Mouse (Mus musculus): ENCODE data around the gene Aff3.
"Not testable (repeated sequence)": the region's sequence is repeated elsewhere in the genome, so short reads cannot be mapped to it uniquely, and the experiment has no call there.

Aff3 gene

DNA sequence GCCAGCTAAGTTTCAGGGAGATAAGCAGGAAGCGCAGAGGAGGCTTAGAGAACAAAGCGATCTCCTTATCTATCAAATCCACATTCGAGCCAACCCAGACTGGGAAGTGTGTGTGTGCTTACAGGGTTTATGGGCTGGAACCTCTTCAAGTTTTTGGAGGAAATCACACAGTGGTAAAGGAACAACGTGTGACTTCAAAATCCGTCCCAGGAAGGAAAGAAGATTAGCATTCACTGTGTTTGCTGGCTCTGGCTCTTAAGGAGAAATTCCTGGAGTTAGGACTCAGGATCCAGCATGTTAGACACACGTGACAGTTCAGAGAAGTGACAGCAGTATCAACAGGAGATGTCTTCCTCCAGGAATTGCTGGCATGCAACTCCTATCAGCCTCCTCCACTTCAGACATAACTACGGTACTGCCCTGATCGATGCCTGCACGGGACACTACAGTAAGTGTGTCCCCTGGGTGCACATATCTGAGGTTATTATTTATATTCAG lies 186.5 kb downstream of the Aff3 start:
- DNase-seq = no peak

DNA sequence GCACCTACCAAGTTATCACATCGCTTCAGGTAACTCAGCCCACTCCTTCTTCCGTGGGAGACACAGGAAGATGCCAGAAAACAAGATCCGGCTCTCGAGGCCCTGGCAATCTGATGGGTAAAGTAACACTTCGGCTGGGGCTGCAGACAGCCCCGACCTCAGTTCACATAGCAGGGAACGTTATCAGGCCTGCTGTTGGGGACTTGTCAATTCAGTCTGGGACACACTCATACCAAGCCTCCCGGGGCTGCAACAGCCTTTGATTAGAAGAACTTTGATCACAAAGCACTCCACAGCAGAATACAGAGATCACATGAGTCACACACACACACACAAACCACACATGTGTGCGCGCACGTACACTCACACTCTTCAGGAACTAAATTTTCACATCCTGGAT lies 193.9 kb downstream of the Aff3 start:
- no peak for DNase-seq

DNA sequence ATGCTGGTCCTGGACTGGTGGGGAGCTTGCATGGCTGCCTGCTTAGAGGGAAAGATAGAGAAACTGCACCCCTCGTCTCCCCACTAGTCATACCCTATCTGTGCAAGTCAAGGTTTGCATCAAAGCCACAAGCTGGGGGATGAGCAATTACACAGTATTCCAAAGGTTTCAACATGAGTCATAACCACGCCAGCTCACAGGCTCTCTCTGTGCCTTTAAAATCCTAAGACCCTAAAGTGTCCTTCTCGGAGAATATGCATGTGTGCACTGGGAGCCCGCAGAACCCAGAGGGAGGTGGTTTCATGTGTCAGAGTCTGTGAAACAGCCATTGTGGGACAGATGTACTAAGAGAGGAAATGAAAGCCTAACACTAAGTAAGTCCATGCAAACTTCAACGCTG lies 194.6 kb downstream of the Aff3 start:
- DNase-seq = no peak

DNA sequence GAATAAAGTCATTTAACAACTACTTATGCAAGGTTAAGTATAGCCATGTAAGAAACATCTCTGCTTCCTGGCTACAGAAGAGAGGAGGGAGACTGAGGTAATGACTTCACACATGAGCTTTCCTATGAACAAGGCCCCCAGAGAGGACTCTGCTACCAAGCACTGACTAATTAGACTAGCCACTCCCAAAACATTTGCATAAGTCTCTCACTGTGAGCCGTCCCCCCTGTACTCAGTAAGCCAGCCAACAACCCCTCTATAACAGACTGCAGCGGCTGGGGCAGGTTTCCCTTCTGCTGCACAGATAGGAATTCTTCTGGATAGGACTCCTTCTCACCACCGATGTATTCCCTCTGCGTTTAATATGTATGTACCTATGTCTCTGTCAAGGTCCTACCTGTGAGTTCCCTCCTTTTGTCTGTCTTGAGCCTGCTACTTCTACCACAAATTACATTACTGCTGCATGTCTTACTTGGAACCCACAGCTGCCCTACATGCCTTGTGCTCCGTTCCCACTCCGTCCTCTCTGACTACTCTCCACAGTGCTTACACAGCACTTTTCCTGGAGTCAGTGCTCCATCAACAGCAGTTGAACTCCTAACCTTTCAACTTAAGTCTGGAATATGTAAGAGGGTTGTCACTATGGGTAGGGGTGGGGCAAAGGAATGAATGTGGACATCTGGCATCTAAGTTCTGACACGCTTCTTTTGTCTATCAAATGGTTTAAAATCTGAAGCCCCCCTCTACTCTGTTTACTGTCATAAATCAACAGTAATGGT lies 197.3 kb downstream of the Aff3 start:
- DNase-seq = no peak

DNA sequence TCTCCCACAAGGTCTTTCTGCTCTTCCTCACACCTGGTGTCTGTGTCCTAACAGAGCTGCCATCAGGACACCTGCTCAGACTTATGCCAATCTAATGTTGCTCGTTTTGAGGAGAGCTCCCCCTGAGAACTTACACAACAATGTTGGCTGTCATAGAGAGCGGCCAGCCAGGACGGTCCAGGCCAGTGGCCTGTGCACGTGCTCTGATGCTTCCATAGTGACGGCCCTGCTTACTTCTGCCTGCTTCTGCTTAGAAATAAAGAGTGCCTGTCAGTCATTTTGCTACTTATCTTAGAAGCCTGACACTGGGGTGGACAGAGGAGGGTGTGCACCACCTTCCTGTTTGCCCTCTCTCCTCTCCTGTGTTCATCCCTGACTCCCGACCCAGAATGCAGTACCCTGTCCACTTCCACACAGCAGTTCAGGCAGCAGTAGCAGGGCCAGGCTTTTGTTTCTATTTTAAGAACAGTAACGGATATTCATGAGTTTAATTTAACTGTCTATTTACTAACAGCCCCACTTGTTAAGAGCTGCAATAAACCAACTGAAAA lies 208.0 kb downstream of the Aff3 start:
- DNase-seq = no peak

DNA sequence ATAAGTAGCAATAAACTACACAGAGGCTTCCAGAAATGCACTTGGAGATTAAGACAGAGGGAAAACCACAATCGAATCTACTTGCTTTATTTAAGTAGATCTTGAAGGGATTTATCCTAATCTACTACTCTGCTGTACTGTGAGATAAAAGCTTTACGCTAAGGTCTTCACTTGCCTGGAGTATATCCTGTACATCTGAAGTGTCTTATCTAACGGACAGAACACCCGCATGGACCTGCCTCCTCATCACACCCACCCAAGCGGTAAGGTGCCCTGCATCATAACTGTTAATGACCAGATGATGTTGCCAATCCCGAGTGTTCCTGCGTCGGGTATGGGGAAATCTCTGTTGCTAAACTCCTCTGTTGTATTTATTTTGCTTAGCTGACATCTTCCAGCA lies 209.8 kb downstream of the Aff3 start:
- DNase-seq = no peak

DNA sequence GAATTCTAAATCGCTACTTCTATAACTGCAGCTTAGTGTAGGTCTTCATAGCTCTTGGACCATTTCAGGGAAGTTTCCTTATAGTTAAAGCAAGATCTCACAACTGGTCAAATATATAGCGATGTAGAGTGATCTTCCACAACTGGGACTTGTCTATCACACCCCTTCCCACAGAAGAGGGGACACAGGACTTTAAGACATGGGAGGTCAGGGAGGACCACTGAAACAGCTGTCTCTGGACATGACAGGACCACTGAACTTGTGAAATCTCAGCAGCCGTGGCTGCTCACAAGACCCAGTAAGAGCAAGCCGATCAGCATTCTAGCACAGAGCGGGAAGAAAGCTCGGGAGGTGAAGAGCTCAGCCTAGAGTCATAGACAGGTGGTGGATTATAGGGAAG lies 213.4 kb downstream of the Aff3 start:
- DNase-seq = no peak

DNA sequence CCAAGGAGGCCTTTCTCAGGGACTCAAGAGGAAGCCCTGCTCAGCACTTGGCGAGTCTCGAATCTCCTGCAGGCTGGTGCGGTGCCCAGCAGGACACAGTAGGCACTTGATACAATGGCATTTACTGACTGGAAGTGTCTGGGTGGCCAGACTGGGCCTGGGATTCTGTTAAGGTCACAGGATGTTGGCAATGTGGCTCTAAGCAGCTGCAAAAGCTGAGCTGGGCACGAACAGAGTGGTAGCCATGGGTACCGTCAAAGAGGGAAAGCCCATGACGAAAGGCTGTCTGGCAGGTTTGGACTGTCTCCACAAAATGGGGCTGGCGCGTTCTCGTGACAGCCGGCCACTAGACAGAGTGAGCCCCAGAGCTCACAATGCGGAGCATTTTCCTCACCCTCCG lies 214.1 kb downstream of the Aff3 start:
- DNase-seq = no peak

DNA sequence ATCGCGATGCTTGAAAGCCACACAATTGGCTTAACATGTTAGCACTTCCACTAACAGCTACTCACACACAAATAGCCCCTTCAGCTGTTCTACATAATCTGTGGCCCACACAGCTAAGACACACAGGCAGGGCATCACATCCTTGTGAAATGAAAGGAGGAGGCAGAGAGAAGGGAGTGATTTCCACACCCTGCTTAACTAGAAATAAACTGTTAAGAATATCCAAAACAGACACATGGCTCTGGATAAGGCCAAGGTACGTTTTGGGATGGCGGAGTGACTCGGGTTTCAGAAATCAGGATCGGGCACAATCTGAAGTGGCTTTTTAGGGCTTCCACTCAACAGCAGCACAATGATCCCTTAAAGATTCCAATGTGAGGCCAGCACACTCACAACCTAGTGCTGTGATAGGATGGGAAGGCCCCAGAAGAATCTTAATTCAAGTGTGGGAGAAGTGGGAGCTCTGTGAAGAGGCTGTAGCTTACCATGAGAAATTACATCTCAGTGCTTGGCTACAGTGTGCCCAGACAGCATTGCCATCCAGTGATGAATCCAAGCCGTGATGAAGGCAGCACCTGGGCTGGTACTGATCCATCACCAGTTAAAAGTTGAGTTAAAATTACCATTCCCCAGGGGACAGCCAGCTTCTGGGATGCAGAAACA lies 214.8 kb downstream of the Aff3 start:
- no peak for DNase-seq

DNA sequence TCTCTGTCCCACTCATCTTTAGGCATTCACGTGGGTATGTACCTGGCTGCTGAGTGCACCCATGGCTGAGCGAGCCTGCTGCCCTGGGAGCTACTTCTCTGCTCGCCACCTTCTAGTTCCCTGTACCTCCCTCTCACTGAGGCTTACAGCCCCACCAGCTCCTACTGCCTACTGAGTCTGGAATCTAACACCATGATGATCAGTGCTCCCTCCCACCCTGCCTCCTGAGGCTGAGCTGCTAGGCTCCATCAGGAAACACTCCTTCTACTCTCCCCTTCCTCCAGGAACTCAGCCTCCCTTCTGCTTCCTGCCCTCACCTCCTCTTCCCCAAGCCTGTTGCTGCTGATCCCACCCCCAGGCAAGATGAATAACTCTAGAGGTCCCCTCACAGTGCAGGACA lies 215.9 kb downstream of the Aff3 start:
- DNase-seq = no peak

DNA sequence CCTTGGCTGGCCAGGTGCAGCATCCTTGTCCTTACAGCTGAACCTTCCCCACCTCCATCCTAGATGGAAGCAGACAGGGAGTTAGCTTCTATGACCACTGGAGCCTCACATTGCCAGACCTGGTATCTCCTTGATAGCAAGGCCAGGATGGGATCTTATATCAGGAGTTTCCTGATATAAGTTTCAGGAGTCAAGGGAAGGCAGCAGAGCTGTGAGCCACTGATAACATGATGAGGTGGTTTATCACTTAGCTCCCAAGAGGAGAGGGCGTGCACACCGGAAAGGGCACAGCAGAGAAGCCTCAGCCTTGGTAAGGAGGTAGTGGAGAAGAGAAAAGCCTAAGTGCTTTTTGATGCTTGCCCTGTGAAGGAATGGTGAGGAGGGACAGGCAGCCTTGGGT lies 217.2 kb downstream of the Aff3 start:
- no peak for DNase-seq

DNA sequence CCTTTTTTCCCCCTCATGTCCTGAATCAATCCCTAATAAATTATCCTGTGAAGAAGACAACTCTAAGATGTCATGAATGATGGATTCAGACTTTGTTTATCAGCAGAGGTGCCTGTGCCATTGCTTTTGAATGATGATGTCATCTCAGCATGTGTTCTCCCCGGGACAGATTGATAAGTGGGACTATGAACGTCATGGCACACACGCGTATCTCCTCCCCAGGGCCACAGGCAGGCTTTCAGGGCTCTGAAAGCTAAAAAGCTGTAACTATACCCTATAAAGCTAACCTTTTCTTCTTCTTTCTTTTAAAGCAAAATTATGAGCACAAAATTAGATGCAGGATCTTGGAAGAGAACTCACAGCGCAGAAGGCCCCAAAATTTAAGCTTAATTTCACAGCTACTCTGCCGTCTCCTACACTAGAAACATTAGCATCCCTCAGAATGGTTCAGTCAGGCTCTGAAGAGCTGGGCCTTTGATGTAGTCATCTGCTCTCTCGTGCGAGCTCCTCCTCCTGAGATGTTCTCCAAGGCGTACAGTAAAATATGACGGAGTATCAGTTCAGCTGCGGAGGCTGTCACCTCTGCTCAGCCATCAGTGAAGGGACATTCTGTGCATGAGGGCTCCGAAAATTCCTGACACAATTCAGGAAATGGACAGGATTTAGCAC lies 218.5 kb downstream of the Aff3 start:
- DNase-seq = no peak

DNA sequence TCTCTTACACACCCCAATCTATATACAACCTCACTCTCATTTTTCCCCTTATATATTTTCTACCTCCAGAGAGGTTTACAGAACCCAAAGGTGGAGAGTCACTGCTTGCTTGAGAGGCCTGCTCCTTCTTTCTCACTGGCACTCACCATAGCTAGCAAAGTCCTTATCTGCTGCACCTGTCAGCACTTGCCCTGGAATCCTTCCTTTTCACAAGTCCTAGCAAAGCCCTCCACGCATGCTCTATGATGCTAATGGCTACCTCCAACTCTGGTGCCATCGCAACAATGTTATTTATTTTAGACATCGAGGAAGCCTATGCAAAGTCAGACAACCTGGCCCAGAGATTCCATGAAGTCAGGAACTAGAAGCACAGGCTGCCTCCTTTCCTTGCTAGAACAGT lies 221.9 kb downstream of the Aff3 start:
- no peak for DNase-seq

DNA sequence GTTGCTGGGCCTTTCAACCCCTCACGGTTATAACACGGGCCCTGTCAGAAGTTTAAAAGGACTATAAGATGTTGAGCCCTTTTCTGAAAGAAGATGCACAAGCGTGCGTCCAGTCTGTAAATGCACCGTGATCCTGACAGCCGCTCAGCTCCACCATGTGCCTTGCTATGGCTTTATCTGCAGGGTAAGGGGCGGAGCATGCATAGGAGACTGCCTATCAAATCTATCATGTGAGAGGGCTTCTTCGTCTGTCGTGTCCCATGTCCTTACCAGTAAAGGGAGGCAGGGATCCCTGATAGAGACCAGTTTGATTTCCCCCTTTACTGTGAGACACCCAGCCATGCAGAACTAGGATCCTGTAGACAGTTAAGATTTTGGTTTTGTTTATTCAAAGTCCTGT lies 222.3 kb downstream of the Aff3 start:
- no peak for DNase-seq

DNA sequence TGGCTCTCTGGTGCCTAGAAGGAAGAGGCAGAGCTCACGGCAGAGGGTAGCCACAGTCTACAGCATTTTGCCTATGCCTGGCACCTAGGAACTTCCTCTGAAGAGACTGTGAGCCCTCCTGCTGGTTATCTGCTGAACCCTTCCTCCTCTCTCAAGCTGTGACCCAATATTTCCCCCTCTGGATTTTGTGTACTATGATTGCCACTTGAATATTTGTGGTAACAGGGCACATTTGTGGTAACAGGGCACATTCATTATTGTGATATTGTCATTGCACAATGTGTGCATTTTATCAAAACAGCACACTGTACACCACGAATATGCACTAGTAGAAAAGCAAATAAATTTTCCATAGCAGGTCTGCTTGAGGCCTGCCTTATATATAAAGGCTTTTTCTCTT lies 223.0 kb downstream of the Aff3 start:
- no peak for DNase-seq

DNA sequence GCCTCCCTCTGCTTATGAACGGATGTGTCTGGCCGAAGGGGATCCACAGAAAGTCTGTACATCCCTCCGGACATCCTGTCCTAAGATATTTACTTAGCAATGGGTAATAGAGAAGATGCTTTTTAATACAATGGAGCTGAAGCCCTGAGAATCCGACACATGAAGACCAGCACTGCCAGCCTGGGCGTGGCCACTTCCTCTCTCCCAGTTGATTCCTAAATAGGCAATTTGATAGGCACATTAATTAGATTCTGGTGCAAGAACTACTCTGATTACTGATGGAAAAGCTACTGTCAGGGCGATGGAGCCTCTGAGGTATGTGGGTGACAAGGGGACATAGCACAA lies 224.3 kb downstream of the Aff3 start:
- no peak for DNase-seq

DNA sequence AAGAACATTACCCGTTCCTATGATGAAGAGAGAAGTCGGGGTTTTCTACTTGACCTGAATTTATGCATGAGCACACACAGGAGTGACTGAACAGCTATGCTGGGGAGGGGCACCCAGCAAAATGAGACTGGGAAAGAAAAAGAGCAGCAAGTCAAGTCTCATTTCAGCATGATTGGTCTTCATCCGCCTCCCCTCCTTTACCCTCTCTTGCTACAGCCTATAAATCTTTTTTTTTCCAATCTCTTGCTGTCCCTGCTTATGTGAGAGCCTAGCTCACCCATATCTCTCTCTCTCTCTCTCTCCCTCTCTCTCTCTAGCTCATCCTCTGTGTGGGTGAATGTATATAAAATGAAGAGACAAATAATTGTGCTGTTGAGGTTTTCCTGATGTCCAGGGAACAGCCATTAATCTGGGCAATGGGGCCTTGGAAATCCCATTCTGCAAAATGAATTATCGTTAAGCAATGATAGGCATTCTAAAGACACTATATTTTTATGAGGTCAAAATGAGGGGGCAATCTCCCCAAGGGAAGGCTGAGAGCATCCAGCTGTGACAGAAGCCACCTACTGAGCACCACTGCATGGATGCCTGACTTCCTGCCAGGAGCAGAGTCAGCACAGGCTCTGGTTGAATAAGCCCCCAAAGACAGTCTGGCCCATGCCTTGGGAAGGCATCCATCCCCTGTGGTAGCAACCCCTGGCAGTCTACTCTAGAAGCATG lies 224.8 kb downstream of the Aff3 start:
- no peak for DNase-seq

DNA sequence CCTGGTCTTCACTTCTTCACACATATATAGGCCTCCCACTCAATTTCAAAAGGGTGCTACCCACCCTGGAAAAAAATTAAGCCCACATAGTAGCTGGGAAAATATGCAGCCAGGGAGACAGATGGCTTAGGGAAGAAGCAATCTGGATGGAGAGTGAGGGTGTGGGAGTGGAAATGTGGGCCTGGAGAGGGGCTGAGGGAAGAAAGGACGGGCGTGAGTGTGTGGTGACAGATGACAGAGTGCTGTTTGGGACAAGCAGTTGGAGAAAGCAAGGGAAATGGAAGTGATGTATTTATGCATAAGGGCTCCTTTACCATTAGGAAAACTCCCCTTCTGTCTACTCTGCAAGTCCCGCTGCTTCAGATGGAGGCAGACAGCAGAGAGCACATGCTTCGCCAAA lies 226.3 kb downstream of the Aff3 start:
- no peak for DNase-seq

DNA sequence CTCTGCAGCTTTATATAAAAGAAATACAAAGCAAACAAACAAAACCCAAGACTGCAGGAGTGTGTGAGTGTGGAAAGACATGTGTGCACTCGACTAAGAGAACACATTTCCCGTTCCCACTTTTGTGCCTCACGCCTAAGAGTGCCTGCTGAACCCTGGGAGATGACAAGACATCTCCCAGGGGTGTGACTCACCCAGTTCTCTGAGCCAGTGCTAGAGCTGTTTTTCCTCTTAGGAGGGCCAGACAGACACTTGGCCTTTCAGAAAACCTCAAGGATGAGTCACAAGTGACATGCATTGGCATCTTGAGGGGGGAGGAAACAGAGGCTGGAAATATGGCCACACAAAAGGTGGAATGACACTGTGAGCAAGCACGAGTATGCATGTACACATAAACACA lies 227.1 kb downstream of the Aff3 start:
- DNase-seq = no peak

DNA sequence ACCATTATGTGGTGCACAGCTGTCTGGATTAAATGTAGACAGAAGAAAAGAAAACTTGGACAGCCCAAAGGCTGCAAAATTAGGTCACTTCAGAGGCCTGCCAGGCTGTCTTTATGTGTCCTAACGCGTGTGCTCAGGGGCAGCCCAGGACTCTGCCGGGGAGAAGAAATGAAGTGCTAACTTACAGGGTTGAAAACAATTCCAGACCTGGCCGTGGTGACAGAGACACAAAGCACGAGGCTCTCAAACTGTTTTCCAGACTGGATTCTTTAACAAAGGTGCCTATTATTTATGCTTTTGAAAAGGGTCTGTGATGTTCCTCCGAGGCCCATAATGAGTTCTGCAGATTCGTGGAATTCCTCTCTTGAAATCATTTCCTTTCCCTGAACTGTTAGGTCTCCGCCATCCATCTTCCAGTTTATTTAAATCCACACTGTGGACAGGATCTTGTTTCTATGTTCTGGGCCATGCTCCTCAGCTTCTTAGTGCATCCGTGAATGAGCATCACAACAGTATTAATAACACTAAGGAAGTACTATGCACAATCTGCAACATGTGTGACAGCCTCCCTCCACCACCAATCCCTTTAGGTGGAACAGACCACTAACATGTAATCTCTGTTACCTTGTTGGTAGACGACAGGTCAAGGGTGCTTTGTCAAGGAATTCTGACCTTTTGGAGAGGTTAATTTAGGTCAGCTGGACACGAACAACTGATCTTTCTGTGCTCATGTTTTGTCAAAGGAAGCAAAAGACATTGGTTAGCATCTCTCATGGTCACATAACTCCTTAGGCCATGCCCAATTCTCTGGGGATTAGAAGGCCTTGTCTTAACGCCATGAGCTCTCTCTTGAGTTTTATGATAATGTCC lies 228.0 kb downstream of the Aff3 start:
- DNase-seq = no peak

DNA sequence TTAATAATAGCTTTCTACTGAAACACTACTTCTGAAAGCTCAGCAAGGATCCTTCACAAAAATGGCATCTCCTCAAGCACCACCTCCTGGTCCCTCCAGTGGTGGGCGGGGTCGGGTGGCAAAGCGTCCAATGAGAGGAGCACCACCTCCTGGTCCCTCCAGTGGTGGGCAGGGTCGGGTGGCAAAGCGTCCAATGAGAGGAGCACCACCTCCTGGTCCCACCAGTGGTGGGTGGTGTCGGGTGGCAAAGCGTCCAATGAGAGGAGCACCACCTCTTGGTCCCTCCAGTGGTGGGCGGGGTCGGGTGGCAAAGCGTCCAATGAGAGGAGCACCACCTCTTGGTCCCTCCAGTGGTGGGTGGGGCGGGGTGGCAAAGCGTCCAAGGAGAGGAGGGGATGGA lies 234.4 kb downstream of the Aff3 start:
- DNase-seq = not testable (repeated sequence)

All from thymus, postnatal 25 days (tissue).